Mouse (Mus musculus) Muller cell, postnatal 12 days (primary cell): ENCODE results near the gene Dpf3.

Experiments
- DNase-seq: peaks from one replicate; pipeline ENCODE4 v3.0.0-alpha.2; 2015; ENCODE audit errors: inconsistent ontology term

Gene Dpf3

DNA sequence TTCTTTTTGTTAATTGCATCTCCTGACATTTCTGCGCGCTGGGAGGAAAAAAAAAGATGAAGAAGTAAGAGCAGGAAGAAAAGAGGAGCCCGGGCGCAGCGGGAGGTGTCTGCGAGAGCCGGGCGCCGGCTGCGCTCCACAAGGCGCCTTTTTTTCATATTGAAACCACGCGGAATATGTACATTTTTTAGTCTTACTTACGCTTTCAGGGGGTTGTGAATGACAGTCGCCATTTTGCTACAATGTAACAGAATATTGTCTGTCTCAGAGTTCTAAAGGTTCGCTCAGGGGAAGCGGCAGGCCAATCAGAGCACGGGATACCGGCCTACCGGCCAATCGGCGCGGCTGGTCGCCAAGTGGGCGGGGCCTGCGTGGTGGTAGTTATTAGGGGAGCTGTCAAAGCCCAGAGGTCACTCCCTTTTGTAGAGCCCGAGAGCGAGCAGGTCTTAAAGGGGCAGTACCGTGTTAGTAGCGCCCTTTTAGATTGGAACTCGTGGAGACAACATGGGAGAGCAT is at the start of gene Dpf3:
Gene Dpf3, minus strand, starts transcription at position 241 of the 516 bp plus-strand sequence.
- DNase-seq, result peak; percentile 99

GRCm38 (mm10) chr12:83536039-83536438 is 48.5 kb upstream of the Dpf3 start:
- DNase-seq, result no peak

DNA sequence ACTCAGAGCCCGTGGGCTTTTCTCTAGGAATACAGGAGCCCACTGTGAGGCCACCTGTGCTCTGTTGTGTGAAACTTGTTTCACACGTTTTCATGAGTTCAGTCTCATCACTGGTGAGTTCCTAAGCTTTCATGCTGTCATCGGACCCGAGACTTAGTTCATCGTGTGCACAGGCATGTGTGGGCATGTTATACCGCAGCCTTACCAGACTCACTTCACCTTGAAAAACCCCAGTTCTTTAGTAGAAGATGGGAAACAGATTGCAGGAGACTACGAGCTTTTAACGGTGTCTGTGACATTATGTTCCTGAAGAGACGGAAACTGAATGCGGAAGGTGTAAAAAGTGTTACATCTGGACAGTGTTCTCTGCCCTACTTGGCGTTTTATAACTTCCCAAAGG is 47.9 kb upstream of the Dpf3 start:
- DNase-seq, result no peak

- DNase-seq, result no peak
Observed at GRCm38 (mm10) chr12:83534190-83534589, 46.7 kb upstream of the Dpf3 start.

DNA sequence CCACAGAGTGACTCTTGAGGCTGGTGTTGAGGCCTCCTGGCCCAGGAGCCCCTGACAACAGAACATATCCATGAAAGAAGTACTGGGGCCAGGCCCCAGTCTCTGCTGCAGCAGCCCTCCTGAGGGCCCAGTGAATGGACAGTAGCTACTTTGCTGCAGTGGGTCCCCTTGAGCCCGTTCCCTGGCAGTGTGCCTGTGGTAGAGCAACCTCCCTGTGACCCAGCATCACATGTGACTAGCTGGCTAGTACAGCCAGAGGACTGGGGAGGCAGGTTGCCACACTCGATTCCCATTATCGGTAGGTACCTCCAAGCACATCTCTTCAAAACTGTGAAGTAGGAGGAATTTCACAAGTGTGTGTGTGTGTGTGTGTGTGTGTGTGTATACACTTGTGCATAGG is 45.5 kb upstream of the Dpf3 start:
- no peak for DNase-seq

DNA sequence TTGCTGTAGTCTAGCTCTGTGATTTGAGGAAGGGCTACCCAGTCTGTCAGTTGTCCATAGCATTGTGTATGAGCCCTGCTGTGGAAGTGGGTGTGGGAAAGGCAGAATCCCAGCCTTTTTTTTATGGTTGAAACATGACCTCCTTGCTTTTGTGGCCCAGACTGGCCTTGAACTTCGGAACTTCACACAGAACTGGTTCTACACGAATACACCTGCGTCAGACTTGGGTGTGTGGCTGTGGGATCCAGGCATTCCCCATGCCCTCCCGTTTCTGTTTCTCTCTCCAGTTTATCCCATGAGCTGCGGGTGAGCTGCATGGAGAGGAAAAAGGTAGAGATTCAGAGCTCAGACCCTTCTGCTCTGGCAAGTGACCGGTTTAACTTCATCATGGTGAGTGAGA is 44.5 kb upstream of the Dpf3 start:
- DNase-seq, result no peak

- DNase-seq, result no peak
Observed at GRCm38 (mm10) chr12:83528665-83529064, 41.1 kb upstream of the Dpf3 start.

GRCm38 (mm10) chr12:83527816-83528215 is 40.3 kb upstream of the Dpf3 start:
- no peak for DNase-seq

GRCm38 (mm10) chr12:83525822-83526544 is 38.5 kb upstream of the Dpf3 start:
- DNase-seq, result no peak

DNA sequence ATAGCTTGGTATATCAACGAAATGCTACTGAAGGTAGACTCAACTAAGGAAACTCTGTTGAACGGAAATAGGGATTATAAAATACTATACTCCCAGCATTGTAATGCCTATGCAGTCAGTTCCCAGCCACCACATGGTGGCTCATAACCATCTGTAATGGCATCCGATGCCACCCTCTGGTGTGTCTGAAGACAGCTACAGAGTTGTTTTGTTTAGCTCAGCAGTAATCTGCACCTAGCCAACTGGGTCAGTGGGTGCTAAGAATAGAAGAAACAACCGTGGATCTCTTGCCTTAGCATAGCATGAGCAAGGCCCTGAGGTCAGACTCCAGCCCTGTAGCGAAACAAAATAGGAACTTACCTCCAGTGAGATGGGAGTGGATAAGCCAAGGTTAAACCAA is 36.8 kb upstream of the Dpf3 start:
- DNase-seq, result no peak

- no peak for DNase-seq
Observed at GRCm38 (mm10) chr12:83523892-83524291, 36.4 kb upstream of the Dpf3 start.

- DNase-seq, result no peak
Observed at GRCm38 (mm10) chr12:83523056-83523455, 35.5 kb upstream of the Dpf3 start.

- no peak for DNase-seq
Observed at GRCm38 (mm10) chr12:83521083-83521482, 33.6 kb upstream of the Dpf3 start.

DNA sequence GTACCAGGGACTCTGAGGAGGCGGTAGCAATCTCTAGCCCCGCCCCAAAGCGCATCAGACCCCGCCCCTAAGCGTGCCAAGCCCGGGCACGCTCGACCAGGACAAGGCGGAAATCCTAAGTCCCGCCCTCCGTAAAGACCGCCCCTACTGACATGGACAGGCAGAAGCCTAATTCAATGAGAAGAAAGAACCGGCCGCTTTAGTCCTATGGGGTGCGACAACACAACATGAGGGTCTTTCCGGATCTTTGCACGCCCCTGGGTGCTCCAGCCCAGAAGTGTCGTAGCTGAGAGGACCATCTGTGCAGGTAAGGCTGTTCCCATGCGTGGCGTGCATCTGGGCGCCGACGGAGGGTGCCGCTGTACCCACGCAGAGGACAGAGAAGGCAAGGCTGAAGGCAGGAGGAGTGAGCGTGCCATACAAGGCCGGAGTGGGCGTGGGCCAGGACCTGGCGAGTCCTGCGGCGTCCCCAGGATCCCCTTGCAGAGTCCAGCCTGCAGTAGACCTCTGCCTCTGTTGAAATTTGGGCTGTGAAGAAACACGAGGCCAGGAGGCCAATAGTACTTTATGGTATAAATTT is 32.9 kb upstream of the Dpf3 start, which contains the start of gene Dcaf4:
Gene Dcaf4, plus strand, starts transcription at position 156 of the 580 bp plus-strand sequence.
- DNase-seq, result peak; percentile 94

DNA sequence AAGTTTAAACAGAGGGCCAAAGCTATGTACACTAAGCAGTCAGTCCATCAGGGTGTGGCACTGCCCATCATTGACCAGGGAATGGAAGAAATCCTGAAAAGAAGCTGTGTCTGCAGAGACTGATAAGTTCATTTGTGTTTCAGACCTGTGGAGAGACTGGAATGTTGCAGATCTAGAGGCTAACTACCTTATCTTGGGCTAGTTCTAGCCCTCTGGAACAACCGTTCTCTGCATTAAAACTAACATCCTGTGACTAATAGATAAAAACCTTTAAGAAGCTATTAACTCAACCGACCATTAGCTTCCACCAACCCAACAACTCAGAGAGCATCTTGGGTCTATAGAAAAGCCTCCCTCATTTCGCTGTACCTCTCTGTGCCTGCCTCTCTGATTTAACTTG is 30.1 kb upstream of the Dpf3 start:
- no peak for DNase-seq

GRCm38 (mm10) chr12:83514216-83514615 is 26.7 kb upstream of the Dpf3 start:
- peak; percentile 71 for DNase-seq

GRCm38 (mm10) chr12:83513185-83513584 is 25.7 kb upstream of the Dpf3 start:
- peak; percentile 78 for DNase-seq

DNA sequence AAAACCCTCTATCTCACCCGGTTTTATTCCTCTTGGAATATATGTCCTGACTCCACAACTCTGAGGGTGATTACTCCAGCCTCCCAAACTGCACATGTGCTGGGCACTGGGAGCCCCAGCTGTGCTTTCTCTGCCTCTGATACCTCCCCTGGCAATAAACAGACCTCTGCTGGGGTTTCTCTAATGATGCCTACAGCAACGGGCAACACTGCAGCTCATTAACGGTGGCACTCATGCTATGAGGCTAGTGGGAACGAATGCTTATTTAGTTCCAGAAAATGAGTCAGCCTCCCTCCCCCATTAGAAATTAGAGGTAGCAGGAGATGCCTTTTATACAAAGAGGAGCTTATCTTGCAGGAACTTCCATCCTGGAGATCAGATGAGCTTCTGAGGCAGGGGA is 25.3 kb upstream of the Dpf3 start:
- DNase-seq, result peak; percentile 87

- DNase-seq, result no peak
Observed at GRCm38 (mm10) chr12:83510586-83510985, 23.1 kb upstream of the Dpf3 start.

- DNase-seq, result no peak
Observed at GRCm38 (mm10) chr12:83506543-83506942, 19.0 kb upstream of the Dpf3 start.

- DNase-seq, result peak; percentile 78
Observed at GRCm38 (mm10) chr12:83502190-83502589, 14.7 kb upstream of the Dpf3 start.

DNA sequence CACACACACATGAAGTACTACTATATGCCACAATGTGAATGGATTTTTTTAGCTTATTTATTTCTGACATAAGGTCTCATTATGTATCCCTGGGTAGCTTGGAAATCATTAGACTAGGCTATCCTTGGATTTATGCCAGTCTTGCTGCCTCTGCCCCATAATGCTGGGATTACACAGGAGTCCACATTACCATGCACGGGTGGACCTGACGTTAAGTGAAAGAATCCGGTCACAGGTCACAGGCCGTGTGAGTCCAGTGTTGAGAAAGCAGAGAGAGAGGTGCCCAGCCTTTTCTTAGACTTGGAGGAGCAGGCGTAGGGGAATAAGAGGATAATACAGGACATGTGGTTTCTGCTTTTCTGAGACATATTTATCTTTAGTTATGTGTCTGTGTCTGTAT is 11.7 kb upstream of the Dpf3 start:
- DNase-seq, result no peak

DNA sequence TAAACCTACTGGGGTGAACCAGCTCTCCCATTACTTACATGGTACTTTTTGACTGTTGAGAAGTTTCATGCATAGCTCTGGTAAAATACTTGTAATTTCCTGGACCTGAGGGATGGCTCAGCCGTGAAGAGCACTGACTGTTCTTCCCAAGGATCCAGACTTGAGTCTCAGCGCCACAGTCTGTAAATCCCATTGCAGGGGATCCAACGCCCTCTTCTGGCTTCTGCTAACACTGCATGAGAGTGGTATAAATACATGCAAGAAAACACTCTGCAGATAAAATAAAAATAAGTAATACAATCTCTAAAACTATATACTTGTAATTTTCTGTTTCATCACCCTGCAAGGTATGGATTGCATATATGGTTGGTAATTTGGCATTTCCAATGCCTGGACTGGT is 10.4 kb upstream of the Dpf3 start:
- no peak for DNase-seq
